Mouse (Mus musculus) urinary bladder, postnatal 25 days (tissue): ENCODE measurements around the gene Ngdn.
"Not testable (repeated sequence)": the region's sequence is repeated elsewhere in the genome, so short reads cannot be mapped to it uniquely, and the experiment has no call there.

Experiments used
- DNase-seq: peaks from one replicate; pipeline ENCODE4 v3.0.0; 2022; ENCODE audit warnings: low spot score

The Ngdn gene

GRCm38 (mm10) chr14:55029034-55029698, 13.9 kb downstream of the Ngdn start:
- no peak for DNase-seq

- no peak for DNase-seq
Measured at GRCm38 (mm10) chr14:55032695-55033225, 17.5 kb downstream of the Ngdn start.

GRCm38 (mm10) chr14:55043694-55044093, 28.4 kb downstream of the Ngdn start:
- not testable (repeated sequence) for DNase-seq

GRCm38 (mm10) chr14:55047971-55048531, 32.8 kb downstream of the Ngdn start:
- no peak for DNase-seq

GRCm38 (mm10) chr14:55052496-55052895, 37.2 kb downstream of the Ngdn start:
- no peak for DNase-seq

- no peak for DNase-seq
Measured at GRCm38 (mm10) chr14:55053050-55053449, 37.8 kb downstream of the Ngdn start.

GRCm38 (mm10) chr14:55053708-55054190, 38.5 kb downstream of the Ngdn start:
- DNase-seq, result no peak

- DNase-seq, result no peak
Measured at GRCm38 (mm10) chr14:55054191-55054749, 39.0 kb downstream of the Ngdn start.

- DNase-seq, result no peak
Measured at GRCm38 (mm10) chr14:55055167-55055834, 40.0 kb downstream of the Ngdn start.

- DNase-seq, result no peak
Measured at GRCm38 (mm10) chr14:55059009-55059408, 43.8 kb downstream of the Ngdn start.

- no peak for DNase-seq
Measured at GRCm38 (mm10) chr14:55059931-55060330, 44.7 kb downstream of the Ngdn start.

GRCm38 (mm10) chr14:55061845-55062244, 46.6 kb downstream of the Ngdn start:
- DNase-seq, result no peak

- no peak for DNase-seq
Measured at GRCm38 (mm10) chr14:55062626-55063025, 47.4 kb downstream of the Ngdn start.

GRCm38 (mm10) chr14:55063117-55063516, 47.9 kb downstream of the Ngdn start:
- no peak for DNase-seq

GRCm38 (mm10) chr14:55063581-55064381, 48.5 kb downstream of the Ngdn start:
- DNase-seq, result no peak

- DNase-seq, result no peak
Measured at GRCm38 (mm10) chr14:55064481-55065370, 49.5 kb downstream of the Ngdn start.

- no peak for DNase-seq
Measured at GRCm38 (mm10) chr14:55065391-55065790, 50.1 kb downstream of the Ngdn start.

- DNase-seq, result no peak
Measured at GRCm38 (mm10) chr14:55066042-55066441, 50.8 kb downstream of the Ngdn start.

- DNase-seq, result no peak
Measured at GRCm38 (mm10) chr14:55071756-55072155, 56.5 kb downstream of the Ngdn start.
